Comparison of ENCODE assay signal across 26 mouse cellular contexts in genomic region chr1:54017686-54018085, GRCm38 (mm10).
DNase-seq lines count a peak whose midpoint lies in the region; TF ChIP-seq lines count a peak whose summit lies in the region.
"Had no signal": no experiment of that assay in that cellular context is flagged by ENCODE, and none has a peak within 500 bp of the region (broad histone marks: within the 10 kb centered on the region; RNA-seq: fewer than 3 reads in every experiment).

No protein-coding gene starts in this region.

- H3K27me3 ChIP-seq in heart, adult 2 months (ENCODE audit: control insufficient read depth, insufficient read depth, low read length), result no peaks in the 10 kb centered on the region
- H3K27me3 ChIP-seq in heart, embryonic 10.5 days (ENCODE audit: insufficient read depth, poor library complexity, severe bottlenecking), result no peaks in the 10 kb centered on the region
- H3K27me3 ChIP-seq in kidney, adult 2 months (replicated peaks; ENCODE audit: control insufficient read depth, insufficient read depth, low read length), result no peaks in the 10 kb centered on the region
- no peaks in the 10 kb centered on the region for H3K27me3 ChIP-seq in forebrain, embryonic 10.5 days (ENCODE audit: poor library complexity, severe bottlenecking)
- H3K27me3 ChIP-seq: embryonic facial prominence, embryonic 12.5 days; forebrain, embryonic 15.5 days; heart, embryonic 12.5 days; liver, embryonic 12.5 days; midbrain, embryonic 15.5 days; neural tube, embryonic 15.5 days had no signal

- no peaks in the 10 kb centered on the region for H3K36me3 ChIP-seq in heart, adult 2 months (ENCODE audit: control insufficient read depth, insufficient read depth, low read length)
- no peaks in the 10 kb centered on the region for H3K36me3 ChIP-seq in heart, embryonic 10.5 days
- no peaks in the 10 kb centered on the region for H3K36me3 ChIP-seq in kidney, adult 2 months (ENCODE audit: control insufficient read depth, insufficient read depth, low read length)
- no peaks in the 10 kb centered on the region for H3K36me3 ChIP-seq in forebrain, embryonic 10.5 days (replicated peaks)
- H3K36me3 ChIP-seq: embryonic facial prominence, embryonic 12.5 days; forebrain, embryonic 15.5 days; heart, embryonic 12.5 days; hindbrain, embryonic 10.5 days; liver, embryonic 12.5 days; midbrain, embryonic 10.5 days; midbrain, embryonic 15.5 days; neural tube, embryonic 15.5 days had no signal

- no peak for TF ChIP-seq EP300 in heart, adult 2 months (IDR thresholded peaks at IDR 0.05; ENCODE audit: insufficient read depth, low read depth, low read length)

- H3K9ac ChIP-seq in heart, adult 2 months (ENCODE audit: low read depth, low read length), result no peak overlapping the region
- H3K9ac ChIP-seq: embryonic facial prominence, embryonic 12.5 days; forebrain, embryonic 15.5 days; heart, embryonic 12.5 days; liver, embryonic 12.5 days; lung, embryonic 14.5 days; midbrain, embryonic 15.5 days; neural tube, embryonic 15.5 days had no signal

- H3K27ac ChIP-seq in heart, adult 2 months, result peak overlapping the region; percentile 63
- no peak overlapping the region for H3K27ac ChIP-seq in heart, embryonic 10.5 days
- H3K27ac ChIP-seq in kidney, adult 2 months (ENCODE audit: insufficient read depth, low read depth, low read length), result no peak overlapping the region
- no peak overlapping the region for H3K27ac ChIP-seq in forebrain, embryonic 10.5 days
- H3K27ac ChIP-seq: embryonic facial prominence, embryonic 12.5 days; forebrain, embryonic 15.5 days; hindbrain, embryonic 10.5 days; kidney, postnatal 0 days; liver, embryonic 12.5 days; midbrain, embryonic 10.5 days; midbrain, embryonic 15.5 days; neural tube, embryonic 15.5 days had no signal

- no peak for TF ChIP-seq POLR2A in heart, adult 2 months (IDR thresholded peaks at IDR 0.05; ENCODE audit: insufficient read depth, low read depth, low read length)
- no peak for TF ChIP-seq POLR2A in kidney, adult 2 months (IDR thresholded peaks at IDR 0.05; ENCODE audit: low read depth, low read length)
- no peak for TF ChIP-seq POLR2A in lung, adult 2 months (IDR thresholded peaks at IDR 0.05; ENCODE audit: borderline replicate concordance, extremely low read depth, low read depth, low read length)

- peaks cover 10% of the 10 kb centered on the region for H3K4me1 ChIP-seq in heart, adult 2 months (ENCODE audit: control insufficient read depth, insufficient read depth, low read length)
- peaks cover 8% of the 10 kb centered on the region; the same call in 1 of the 2 replicates for H3K4me1 ChIP-seq in heart, embryonic 10.5 days
- H3K4me1 ChIP-seq in kidney, adult 2 months (ENCODE audit: control insufficient read depth, insufficient read depth, low read length), result no peaks in the 10 kb centered on the region
- H3K4me1 ChIP-seq in lung, adult 2 months (ENCODE audit: control insufficient read depth, insufficient read depth, low read length), result peaks cover 10% of the 10 kb centered on the region
- no peaks in the 10 kb centered on the region; the same call in 1 of the 2 replicates for H3K4me1 ChIP-seq in forebrain, embryonic 10.5 days
- H3K4me1 ChIP-seq: embryonic facial prominence, embryonic 12.5 days; forebrain, embryonic 15.5 days; hindbrain, embryonic 10.5 days; liver, embryonic 12.5 days; midbrain, embryonic 10.5 days; midbrain, embryonic 15.5 days had no signal

- WGBS in heart, adult 2 months, result 30% methylated on average over 2 of the region's 2 CpGs
- 62% methylated on average over 2 of the region's 2 CpGs for whole genome bisulfite sequencing in heart, embryonic 10.5 days
- WGBS in kidney, adult 2 months, result 39% methylated on average over 2 of the region's 2 CpGs
- WGBS in lung, adult 2 months, result 25% methylated on average over 2 of the region's 2 CpGs
- 81% methylated on average over 2 of the region's 2 CpGs for WGBS in forebrain, embryonic 10.5 days

- no peak overlapping the region for H3K4me3 ChIP-seq in heart, adult 2 months
- H3K4me3 ChIP-seq in heart, embryonic 10.5 days, result no peak overlapping the region
- H3K4me3 ChIP-seq in kidney, adult 2 months (ENCODE audit: insufficient read depth, low read depth, low read length), result no peak overlapping the region
- no peak overlapping the region for H3K4me3 ChIP-seq in lung, adult 2 months (replicated peaks; ENCODE audit: extremely low read depth, low read depth, low read length)
- no peak overlapping the region for H3K4me3 ChIP-seq in forebrain, embryonic 10.5 days
- H3K4me3 ChIP-seq: embryonic facial prominence, embryonic 12.5 days; forebrain, embryonic 15.5 days; heart, embryonic 12.5 days; hindbrain, embryonic 10.5 days; liver, embryonic 12.5 days; midbrain, embryonic 10.5 days; midbrain, embryonic 15.5 days; neural tube, embryonic 15.5 days had no signal

- no peaks in the 10 kb centered on the region for H3K9me3 ChIP-seq in heart, embryonic 10.5 days
- no peaks in the 10 kb centered on the region for H3K9me3 ChIP-seq in forebrain, embryonic 10.5 days
- H3K9me3 ChIP-seq: embryonic facial prominence, embryonic 12.5 days; forebrain, embryonic 15.5 days; heart, embryonic 12.5 days; hindbrain, embryonic 10.5 days; liver, embryonic 12.5 days; midbrain, embryonic 10.5 days; midbrain, embryonic 15.5 days; neural tube, embryonic 15.5 days had no signal

- H3K79me2 ChIP-seq in heart, adult 2 months (replicated peaks; ENCODE audit: control insufficient read depth, insufficient read depth, low read length), result no peaks in the 10 kb centered on the region

- no peak for TF ChIP-seq CTCF in heart, adult 2 months (IDR thresholded peaks at IDR 0.05)
- TF ChIP-seq CTCF in kidney, adult 2 months (conservative IDR thresholded peaks at IDR 0.05; ENCODE audit: insufficient read depth, insufficient read length, low read depth, low read length), result no peak
- TF ChIP-seq CTCF in lung, adult 2 months (IDR thresholded peaks at IDR 0.05; ENCODE audit: insufficient read depth, low read length), result no peak

- intact Hi-C loops in heart, adult 2 months (cut with DNase I), result loop anchor here (1.0 to 5.0 kb wide), 2 partner anchors 39 to 85 kb away; no protein-coding TSS in a partner anchor

- no peak for DNase-seq in heart, adult 2 months
- DNase-seq in heart, embryonic 10.5 days (ENCODE audit: low spot score), result no peak
- peak; percentile 2 for DNase-seq in kidney, adult 2 months
- no peak for DNase-seq in kidney, postnatal 10 days
- peak; percentile 5 for DNase-seq in lung, adult 2 months
- peak; percentile 39 for DNase-seq in lung, postnatal 25 days (ENCODE audit: low spot score)
- DNase-seq in forebrain, embryonic 10.5 days (ENCODE audit: extremely low spot score, low spot score), result no peak
- DNase-seq in spleen, postnatal 4 days (ENCODE audit: low spot score in 2 of 2), result no peak
- DNase-seq: adrenal gland, postnatal 10 days; cerebellum, adult 11 months; cerebellum, adult 9-11 months; embryo, embryonic 11 days; kidney, adult 8-10 months; lung, embryonic 14.5 days; retina, postnatal 1 day; right cerebral cortex, postnatal 25 days; thymus, postnatal 14 days had no signal

Comparison
In these comparisons a context has a peak if more than half of its experiments do, and no peak if none do; other contexts are left out.
1. DNase-seq: peak in kidney, adult 2 months (single experiment), lung, adult 2 months (single experiment) and lung, postnatal 25 days (single experiment); none in heart, adult 2 months (0 of 2), heart, embryonic 10.5 days (single experiment), kidney, postnatal 10 days (single experiment), forebrain, embryonic 10.5 days (single experiment) and spleen, postnatal 4 days (0 of 2).